ENCODE assay signal across 7 mouse cellular contexts in the genomic region with DNA sequence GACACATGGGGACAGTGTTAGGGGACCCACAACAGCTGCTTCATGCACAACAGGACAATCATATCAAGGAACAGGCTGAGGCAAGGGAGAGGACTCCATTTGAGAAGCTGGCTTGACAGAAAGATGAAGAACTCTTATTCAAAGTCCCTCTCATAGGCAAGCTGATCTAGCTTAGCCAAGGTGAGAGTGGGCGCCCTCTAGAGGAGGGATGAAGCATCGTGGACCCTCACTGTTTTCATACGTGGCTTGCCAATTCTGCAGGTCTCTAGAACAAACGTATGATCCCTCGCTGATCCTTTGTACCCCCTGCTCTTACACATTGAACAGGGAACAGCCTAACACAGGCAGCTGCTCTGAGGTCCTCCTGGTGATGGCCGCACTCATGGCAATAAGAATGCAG. TPM values are rescaled to one million over a fixed set of nuclear protein-coding genes. Genes with fewer than 3 reads are reported as not detected.
DNase-seq lines count a peak whose midpoint lies in the region; ATAC-seq and TF ChIP-seq lines count a peak whose summit lies in the region.

No protein-coding gene starts in this region.

- H3K27me3 ChIP-seq in liver, embryonic 14.5 days (ENCODE audit: control insufficient read depth, insufficient read depth, low read length): no peaks in the 10 kb centered on the region

- H3K9me3 ChIP-seq in liver, embryonic 14.5 days (ENCODE audit: control insufficient read depth, low read length): no peaks in the 10 kb centered on the region

- no peak for TF ChIP-seq EP300 in liver, embryonic 14.5 days (IDR thresholded peaks at IDR 0.05; ENCODE audit: low read depth)

- intact Hi-C loops in left cerebral cortex, adult 2 months (cut with DNase I): loop anchor here (5.0 kb wide), 2 partner anchors 342 to 412 kb away; no protein-coding TSS in a partner anchor
- intact Hi-C loops in gastrocnemius, postnatal 14 days (cut with DNase I; ENCODE audit: low total_unique reads): loop anchor here (10.0 kb wide), 2 partner anchors 125 to 415 kb away; no protein-coding TSS in a partner anchor

- no peaks in the 10 kb centered on the region for H3K4me1 ChIP-seq in liver, embryonic 14.5 days (replicated peaks; ENCODE audit: control insufficient read depth in 2 of 2, insufficient read depth in 2 of 2, low read length in 1 of 2)

- TF ChIP-seq CTCF in left cerebral cortex, adult 2 months (IDR thresholded peaks at IDR 0.05): peak; percentile 85
- peak; percentile 88 for TF ChIP-seq CTCF in liver, embryonic 14.5 days (IDR thresholded peaks at IDR 0.05; ENCODE audit: low read depth)

- ATAC-seq in liver, embryonic 14.5 days (ENCODE audit: insufficient read depth): no peak

- H3K4me3 ChIP-seq in left cerebral cortex, adult 2 months: no peak overlapping the region
- H3K4me3 ChIP-seq in liver, embryonic 14.5 days (ENCODE audit: insufficient read depth in 1 of 2, low read depth in 2 of 2, low read length in 2 of 2): no peak overlapping the region

- DNase-seq in left cerebral cortex, adult 2 months (ENCODE audit: extremely low spot score in 1 of 2, low spot score in 2 of 2): peak in 1 of 2 experiments; percentile 49
- no peak for DNase-seq in left cerebral cortex, adult 11 months (ENCODE audit: low spot score)
- DNase-seq in MN1 (ENCODE audit: low spot score): peak; percentile 45
- peak; percentile 50 for DNase-seq in cerebellum, adult 11 months
- DNase-seq in gastrocnemius, postnatal 14 days: peak; percentile 56
- DNase-seq in liver, embryonic 14.5 days (ENCODE audit: low read depth in 3 of 3, low spot score in 3 of 3): peak; percentile 20 to 41 (median 35)
- peak; percentile 41 for DNase-seq in right cerebral cortex, postnatal 25 days

- WGBS in liver, embryonic 14.5 days (ENCODE audit: insufficient replicate concordance): 9% methylated on average over 6 of the region's 6 CpGs

- no peak overlapping the region for H3K9ac ChIP-seq in liver, embryonic 14.5 days (replicated peaks)

- no peak overlapping the region for H3K4me2 ChIP-seq in liver, embryonic 14.5 days (ENCODE audit: low read depth)

- no peak overlapping the region for H3K27ac ChIP-seq in left cerebral cortex, adult 2 months
- H3K27ac ChIP-seq in liver, embryonic 14.5 days: no peak overlapping the region

- H3K36me3 ChIP-seq in liver, embryonic 14.5 days (replicated peaks; ENCODE audit: control insufficient read depth, insufficient read depth, low read depth): no peaks in the 10 kb centered on the region

RNA-seq across cellular contexts. Expression of a gene that starts 7.6 kb away (rescaled TPM):
- total RNA-seq in left cerebral cortex, adult 2 months (2021): 10 to 100 TPM; 74.9 to 77.5 TPM
- under 1 TPM; 0.06 to 0.16 TPM for total RNA-seq in gastrocnemius, postnatal 14 days (2021)
- polyA plus RNA-seq in liver, embryonic 14.5 days (2012; rRNA removed): 0.07 and 0.10 TPM in 2 replicates
- polyA plus RNA-seq in liver, embryonic 14.5 days (2014; fragmentation: Nextera tagmentation; extraction: Ambion mirVana): 0.13 TPM in 1 of 2 replicates, not detected in the other

Comparison
In these comparisons a context has a peak if more than half of its experiments do, and no peak if none do; other contexts are left out.
1. RNA of a gene that starts 7.6 kb away (total RNA-seq): 74.9 to 77.5 TPM in left cerebral cortex, adult 2 months; 0.06 to 0.16 TPM in gastrocnemius, postnatal 14 days; every median in the first group is over 10 times any median in the second.